Mouse (Mus musculus): ENCODE measurements around the gene Mtfr1l. TPM values are rescaled to one million over a fixed set of nuclear protein-coding genes. Genes with fewer than 3 reads are reported as not detected.

The Mtfr1l gene
- polyA plus RNA-seq, 1 experiment from 2014 or later = 125 TPM

DNA sequence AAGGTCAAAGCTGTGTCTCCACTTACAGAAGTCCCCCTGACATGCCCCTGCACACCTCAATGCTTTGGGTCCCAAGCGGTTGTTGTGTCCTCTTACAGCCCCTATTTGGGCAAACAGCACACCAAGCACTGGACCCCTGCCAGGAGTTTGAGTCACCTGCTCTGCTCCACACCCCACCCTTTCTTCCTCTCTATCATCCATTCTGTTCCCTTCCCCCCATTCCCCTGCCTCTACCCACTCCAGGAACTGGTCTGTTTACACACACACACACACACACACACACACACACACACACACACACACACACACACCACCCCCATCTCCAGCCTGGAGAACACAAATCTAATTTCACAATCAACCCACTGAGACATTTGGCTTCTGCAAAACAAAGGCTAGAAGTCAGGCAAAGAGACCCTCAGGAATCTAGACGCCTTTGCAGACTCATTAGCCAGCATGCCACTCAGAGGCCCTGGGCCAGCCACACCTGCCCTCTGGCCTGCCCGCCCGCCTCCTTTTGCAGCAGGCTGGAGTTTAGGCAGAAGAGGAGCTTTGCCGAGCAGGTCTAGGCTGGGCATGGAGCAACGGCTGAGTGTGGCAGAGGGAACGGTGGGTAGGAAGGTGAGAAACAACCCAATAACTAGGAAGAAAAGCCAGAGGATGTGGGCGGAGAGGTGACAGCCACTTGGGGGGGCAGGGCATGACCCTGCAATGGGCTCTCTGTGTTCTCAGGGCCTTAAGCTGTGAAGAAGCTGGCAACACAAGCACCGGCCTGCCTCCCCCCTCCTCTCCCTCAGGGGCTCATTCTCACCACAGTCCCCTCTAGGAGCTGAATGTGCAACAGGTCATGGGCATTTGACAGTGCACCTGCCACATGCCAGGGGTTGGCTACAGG, 11.9 kb upstream of the Mtfr1l start:
- Histone ChIP-seq H3K27me3 (ENCODE audit: insufficient read depth, low read length) (no peaks in the 10 kb centered on the region), H3K4me1 (ENCODE audit: insufficient read depth) (0 out of 2 replicates have a peak, but pooled peaks cover 3% of the 10 kb centered on the region), H3K4me2 (no peak overlapping the region), H3K36me3 (ENCODE audit: insufficient read depth) (peaks cover 73% of the 10 kb centered on the region), H3K27ac (ENCODE audit: low read depth) (peak overlapping the region; percentile 60; the same call in 1 of the 2 replicates), H3K9me3 (ENCODE audit: low read depth, low read length) (peaks cover 6% of the 10 kb centered on the region; the same call in 1 of the 2 replicates), H3K9ac (no peak overlapping the region; the same call in 1 of the 2 replicates), H3K4me3 (ENCODE audit: low read depth, low read length) (no peak overlapping the region)
- DNase-seq (peak; percentile 58), ATAC-seq (ENCODE audit: insufficient read depth) (no peak)
- 53% methylated on average over 9 of the region's 9 CpGs for WGBS
- TF ChIP-seq CTCF (IDR thresholded peaks at IDR 0.05; ENCODE audit: low read depth) = no peak

DNA sequence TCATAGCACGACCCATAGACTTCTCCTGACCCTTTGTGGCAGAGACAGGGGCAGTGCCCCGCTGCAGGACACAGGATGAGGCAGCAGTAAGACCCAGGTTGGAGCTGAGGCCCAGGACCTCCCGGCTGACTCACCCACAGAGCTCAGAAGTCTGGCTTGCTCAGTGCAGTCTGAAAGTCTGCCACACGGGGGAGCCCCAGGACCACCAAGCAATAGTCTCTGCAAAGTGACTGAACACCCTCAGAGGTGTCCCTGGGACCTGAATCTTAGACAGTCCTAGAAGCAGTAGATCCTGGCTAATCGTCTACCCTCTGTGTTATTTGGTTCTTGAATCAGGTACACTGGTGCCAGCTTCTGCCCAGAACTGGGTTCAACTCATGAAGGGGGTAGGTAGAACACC, 8.1 kb upstream of the Mtfr1l start:
- no peaks in the 10 kb centered on the region for H3K4me1 ChIP-seq (ENCODE audit: insufficient read depth)
- no peak overlapping the region for H3K4me3 ChIP-seq (ENCODE audit: low read depth, low read length)
- TF ChIP-seq CTCF (IDR thresholded peaks at IDR 0.05; ENCODE audit: low read depth) = peak; percentile 99
- ATAC-seq (ENCODE audit: insufficient read depth) (peak; percentile 55), DNase-seq (peak; percentile 95)
- H3K27me3 ChIP-seq (ENCODE audit: insufficient read depth, low read length) = no peaks in the 10 kb centered on the region
- no peaks in the 10 kb centered on the region for H3K9me3 ChIP-seq (ENCODE audit: low read depth, low read length)
- no peak overlapping the region; the same call in 1 of the 2 replicates for H3K9ac ChIP-seq
- peaks cover 89% of the 10 kb centered on the region for H3K36me3 ChIP-seq (ENCODE audit: insufficient read depth)
- WGBS = 2% methylated on average over 5 of the region's 5 CpGs
- H3K4me2 ChIP-seq = no peak overlapping the region
- H3K27ac ChIP-seq (ENCODE audit: low read depth) = no peak overlapping the region

DNA sequence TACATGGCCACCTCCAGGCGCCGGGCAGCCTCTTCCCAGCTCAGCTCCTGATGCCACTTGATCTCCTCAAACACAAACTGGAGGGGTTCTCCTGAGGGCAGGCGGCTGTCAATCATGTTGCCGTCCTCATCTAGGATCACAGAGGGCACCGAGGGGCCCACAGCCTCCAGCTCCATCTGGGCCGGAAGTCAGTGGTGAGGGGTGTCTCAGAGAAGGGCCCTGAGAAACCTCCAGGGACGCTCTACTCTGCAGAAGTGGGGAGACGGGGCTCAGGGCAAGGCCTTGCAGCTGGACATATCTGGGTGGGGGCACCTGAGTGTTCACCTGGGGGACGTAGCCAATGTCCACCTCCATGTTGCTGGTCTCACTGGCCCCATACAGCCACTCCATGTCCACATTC, 7.5 kb upstream of the Mtfr1l start:
- no peak for DNase-seq
- no peak overlapping the region for H3K4me2 ChIP-seq
- no peak; the same call in 1 of the 2 replicates for ATAC-seq (ENCODE audit: insufficient read depth)
- no peak for TF ChIP-seq CTCF (IDR thresholded peaks at IDR 0.05; ENCODE audit: low read depth)
- H3K9me3 ChIP-seq (ENCODE audit: low read depth, low read length) = no peaks in the 10 kb centered on the region
- H3K27ac ChIP-seq (ENCODE audit: low read depth) = no peak overlapping the region
- 90% methylated on average over 9 of the region's 9 CpGs for WGBS
- no peak overlapping the region for H3K4me3 ChIP-seq (ENCODE audit: low read depth, low read length)
- H3K9ac ChIP-seq = no peak overlapping the region
- H3K4me1 ChIP-seq (ENCODE audit: insufficient read depth) = no peaks in the 10 kb centered on the region
- no peaks in the 10 kb centered on the region for H3K27me3 ChIP-seq (ENCODE audit: insufficient read depth, low read length)
- H3K36me3 ChIP-seq (ENCODE audit: insufficient read depth) = peaks cover 88% of the 10 kb centered on the region

DNA sequence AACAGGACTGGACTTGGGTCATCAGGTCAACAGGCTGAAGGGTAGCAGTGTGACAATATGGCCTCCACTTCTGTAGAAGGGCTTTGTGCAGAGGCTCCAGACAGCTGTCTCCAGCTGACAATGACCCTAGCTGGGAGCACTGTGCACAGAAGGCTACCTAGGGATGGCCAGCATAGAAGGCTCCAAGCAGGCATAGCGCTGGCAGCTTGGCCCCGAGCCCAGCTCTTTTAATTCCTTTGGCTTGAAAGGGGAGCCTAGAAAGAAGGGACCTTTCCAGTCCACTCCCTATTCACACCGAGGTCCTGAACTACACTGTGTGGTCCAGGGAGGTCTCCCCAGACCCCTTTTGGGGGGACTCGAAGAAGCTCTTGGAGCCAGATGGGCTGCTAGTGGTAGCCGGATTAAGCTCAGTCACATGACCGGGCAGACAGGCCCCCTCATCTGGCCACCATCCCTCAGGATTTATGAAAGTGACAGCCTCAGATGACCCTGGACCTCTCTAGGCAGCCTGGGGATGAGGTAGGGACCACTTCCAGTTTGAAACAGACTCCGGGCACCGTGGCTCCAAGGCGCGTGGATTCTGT, 3.9 kb upstream of the Mtfr1l start:
- Histone ChIP-seq H3K36me3 (ENCODE audit: insufficient read depth) (peaks cover 52% of the 10 kb centered on the region), H3K4me1 (ENCODE audit: insufficient read depth) (no peaks in the 10 kb centered on the region), H3K4me3 (ENCODE audit: low read depth, low read length) (no peak overlapping the region), H3K27ac (ENCODE audit: low read depth) (no peak overlapping the region), H3K4me2 (no peak overlapping the region), H3K27me3 (ENCODE audit: insufficient read depth, low read length) (no peaks in the 10 kb centered on the region), H3K9ac (no peak overlapping the region), H3K9me3 (ENCODE audit: low read depth, low read length) (no peaks in the 10 kb centered on the region)
- WGBS = 86% methylated on average over 10 of the region's 10 CpGs
- DNase-seq (no peak), ATAC-seq (ENCODE audit: insufficient read depth) (no peak)
- no peak for TF ChIP-seq CTCF (IDR thresholded peaks at IDR 0.05; ENCODE audit: low read depth)

DNA sequence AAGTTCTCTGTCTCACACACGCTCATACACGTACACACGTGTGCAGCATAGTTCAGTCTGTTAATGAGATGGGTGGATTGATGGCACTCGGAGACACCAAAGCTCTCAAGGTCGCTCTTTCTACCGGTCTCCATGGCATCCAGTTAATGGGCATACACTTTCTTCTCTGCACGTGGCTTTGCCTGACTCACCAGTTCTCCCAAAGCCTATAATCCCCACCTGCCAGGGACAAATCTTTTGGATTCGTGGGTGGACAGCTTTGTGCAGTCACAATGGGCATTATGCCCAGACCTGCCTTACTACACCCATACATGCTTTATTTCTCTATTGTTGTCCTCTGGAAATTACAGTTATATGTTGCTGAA, 582 bp upstream of the Mtfr1l start:
- Histone ChIP-seq H3K4me3 (ENCODE audit: low read depth, low read length) (peak overlapping the region; percentile 94), H3K9me3 (ENCODE audit: low read depth, low read length) (no peaks in the 10 kb centered on the region), H3K4me1 (ENCODE audit: insufficient read depth) (no peaks in the 10 kb centered on the region), H3K9ac (peak overlapping the region; percentile 51), H3K36me3 (ENCODE audit: insufficient read depth) (peaks cover 33% of the 10 kb centered on the region), H3K27me3 (ENCODE audit: insufficient read depth, low read length) (no peaks in the 10 kb centered on the region), H3K4me2 (peak overlapping the region; percentile 88), H3K27ac (ENCODE audit: low read depth) (peak overlapping the region; percentile 90; the same call in 1 of the 2 replicates)
- 12% methylated on average over 8 of the region's 8 CpGs for WGBS
- no peak for ATAC-seq (ENCODE audit: insufficient read depth)
- TF ChIP-seq CTCF (IDR thresholded peaks at IDR 0.05; ENCODE audit: low read depth) = no peak
- DNase-seq = peak; percentile 28

DNA sequence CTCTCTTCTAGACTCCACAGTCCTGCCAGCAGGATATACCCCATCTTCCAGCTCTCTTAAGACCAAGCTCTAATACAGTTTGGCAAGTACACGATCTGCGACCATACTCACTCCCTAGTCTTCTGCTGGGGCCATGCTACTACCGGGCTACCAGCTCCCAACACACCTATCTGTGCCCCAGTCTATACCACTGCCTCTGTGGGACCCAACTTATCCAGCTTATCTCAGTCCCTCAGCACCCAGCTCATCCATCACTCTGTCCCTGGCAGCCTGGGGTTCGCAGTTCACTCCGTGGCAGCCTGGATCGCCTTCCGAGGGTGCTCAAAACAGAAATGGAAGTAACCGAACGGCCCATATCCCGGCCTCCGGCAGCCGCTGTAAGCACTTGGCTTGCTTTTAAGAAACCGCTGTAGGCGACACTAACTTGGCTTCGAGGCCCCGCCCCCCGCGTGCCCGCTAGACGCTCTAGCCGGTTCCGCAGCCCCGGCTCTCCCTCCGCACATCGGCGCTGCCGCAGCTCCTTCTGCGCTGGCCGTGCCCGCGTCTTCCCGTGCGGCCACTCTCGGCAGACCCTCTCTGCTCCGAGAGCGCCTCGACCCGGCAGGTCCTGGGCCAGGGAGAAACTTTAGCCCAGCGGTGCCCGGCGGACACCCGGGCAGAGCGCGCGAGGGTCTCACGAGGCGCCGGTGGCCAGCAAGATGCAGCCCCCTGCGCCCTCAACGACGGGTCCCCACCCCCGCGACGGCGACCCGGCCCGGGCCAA, 882 bp downstream of the Mtfr1l start:
- Histone ChIP-seq H3K27me3 (ENCODE audit: insufficient read depth, low read length) (no peaks in the 10 kb centered on the region), H3K4me2 (peak overlapping the region; percentile 88), H3K36me3 (ENCODE audit: insufficient read depth) (peaks cover 33% of the 10 kb centered on the region), H3K4me1 (ENCODE audit: insufficient read depth) (no peaks in the 10 kb centered on the region), H3K27ac (ENCODE audit: low read depth) (peak overlapping the region; percentile 90), H3K4me3 (ENCODE audit: low read depth, low read length) (peak overlapping the region; percentile 94), H3K9ac (peak overlapping the region; percentile 75), H3K9me3 (ENCODE audit: low read depth, low read length) (no peaks in the 10 kb centered on the region)
- TF ChIP-seq CTCF (IDR thresholded peaks at IDR 0.05; ENCODE audit: low read depth) = no peak
- peak; percentile 5; the same call in 1 of the 2 replicates for ATAC-seq (ENCODE audit: insufficient read depth)
- under 1% methylated on average over 57 of the region's 57 CpGs for WGBS
- DNase-seq = peak; percentile 85
